Mouse (Mus musculus): ENCODE data around the gene Hp1bp3.

DNA sequence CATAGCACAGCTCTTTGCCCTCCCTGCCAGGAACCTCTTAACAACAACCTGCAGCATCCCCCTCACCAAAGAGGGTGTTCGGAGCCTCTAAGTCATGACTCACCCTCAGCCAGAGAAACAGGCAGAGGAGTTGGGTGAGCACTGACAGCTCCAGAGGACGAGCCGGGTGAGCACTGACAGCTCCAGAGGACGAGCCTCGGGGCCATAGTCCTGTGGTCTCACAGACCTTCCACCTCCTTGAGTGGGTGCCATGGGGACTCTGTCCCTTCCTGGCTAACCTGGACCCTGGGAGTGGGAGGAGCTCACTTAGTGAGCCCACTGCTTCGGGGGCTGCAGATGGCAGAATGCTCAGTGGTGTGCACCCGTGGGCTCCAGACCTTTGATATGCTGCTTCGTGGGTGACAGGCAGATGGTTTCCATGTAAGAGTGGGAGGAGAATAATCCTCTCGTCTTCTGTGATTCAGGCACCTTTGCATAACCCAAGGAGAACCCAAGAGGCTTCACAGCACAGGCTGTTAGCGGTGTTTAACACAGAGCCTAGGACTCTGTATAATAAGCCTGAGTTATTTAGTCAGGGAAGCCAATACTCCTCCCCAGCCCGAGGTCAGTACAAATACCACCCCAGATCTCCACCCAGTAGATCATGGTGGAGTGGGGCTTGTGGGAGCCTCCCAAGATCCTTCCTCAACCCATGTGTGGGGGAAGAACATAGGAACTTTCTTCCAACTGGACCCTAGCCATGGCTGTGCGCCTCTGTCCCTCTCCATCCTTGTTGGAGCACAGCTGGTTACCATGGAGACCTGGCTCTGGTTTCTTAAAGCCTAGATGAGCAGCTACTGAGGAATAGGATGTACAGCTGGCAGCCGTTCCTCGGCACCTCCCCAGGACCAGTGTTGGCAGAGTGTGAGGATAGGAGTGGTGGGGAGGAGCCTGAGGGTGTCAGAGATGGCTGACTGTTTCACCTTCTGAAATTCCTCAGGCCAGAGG lies 56.2 kb downstream of the Hp1bp3 start:
- TF ChIP-seq POLR2A (IDR thresholded peaks at IDR 0.05; ENCODE audit: insufficient read depth, low read length) (no peak), EP300 (IDR thresholded peaks at IDR 0.05; ENCODE audit: insufficient read depth, low read depth, low read length) (no peak)

Data from ES-Bruce4 (cell line).